Mouse (Mus musculus) cerebellum, adult 11 months (tissue): ENCODE results near the gene Dnaaf3.

ENCODE experiments used
- DNase-seq: peaks from one replicate; pipeline ENCODE4 v3.0.0; 2022

Gene Dnaaf3

GRCm38 (mm10) chr7:4521231-4522003 is 10.8 kb downstream of the Dnaaf3 start:
- DNase-seq: no peak

- no peak for DNase-seq
Observed at GRCm38 (mm10) chr7:4518487-4518886, 13.8 kb downstream of the Dnaaf3 start.

- DNase-seq: no peak
Observed at GRCm38 (mm10) chr7:4516332-4517050, 15.8 kb downstream of the Dnaaf3 start, which contains the start of gene Tnnt1. Tnnt1 (minus strand) TSS chr7:4516382.

GRCm38 (mm10) chr7:4515853-4516252 is 16.4 kb downstream of the Dnaaf3 start:
- DNase-seq: no peak

GRCm38 (mm10) chr7:4513829-4514712 is 18.2 kb downstream of the Dnaaf3 start:
- no peak for DNase-seq

GRCm38 (mm10) chr7:4513236-4513635 is 19.0 kb downstream of the Dnaaf3 start:
- DNase-seq: no peak

- no peak for DNase-seq
Observed at GRCm38 (mm10) chr7:4511489-4512224, 20.6 kb downstream of the Dnaaf3 start.

- no peak for DNase-seq
Observed at GRCm38 (mm10) chr7:4509863-4510608, 22.2 kb downstream of the Dnaaf3 start.

- DNase-seq: no peak
Observed at GRCm38 (mm10) chr7:4508739-4509116, 23.5 kb downstream of the Dnaaf3 start.

GRCm38 (mm10) chr7:4508062-4508738 is 24.1 kb downstream of the Dnaaf3 start:
- no peak for DNase-seq

GRCm38 (mm10) chr7:4507220-4507619 is 25.0 kb downstream of the Dnaaf3 start:
- DNase-seq: no peak

GRCm38 (mm10) chr7:4504646-4505435 is 27.4 kb downstream of the Dnaaf3 start:
- no peak for DNase-seq

- no peak for DNase-seq
Observed at GRCm38 (mm10) chr7:4503858-4504257, 28.4 kb downstream of the Dnaaf3 start.

- no peak for DNase-seq
Observed at GRCm38 (mm10) chr7:4503100-4503499, 29.2 kb downstream of the Dnaaf3 start.

- DNase-seq: peak; percentile 52
Observed at GRCm38 (mm10) chr7:4502421-4503090, 29.7 kb downstream of the Dnaaf3 start.

GRCm38 (mm10) chr7:4501558-4502397 is 30.5 kb downstream of the Dnaaf3 start, which contains the start of gene Ppp1r12c:
Ppp1r12c (minus strand) TSS chr7:4501680.
- peak; percentile 94 for DNase-seq

GRCm38 (mm10) chr7:4500892-4501471 is 31.3 kb downstream of the Dnaaf3 start:
- DNase-seq: peak; percentile 70

GRCm38 (mm10) chr7:4499034-4499433 is 33.2 kb downstream of the Dnaaf3 start:
- DNase-seq: no peak
